Mouse (Mus musculus) cerebellum, adult 2 months (tissue): ENCODE data around the gene Cyfip1.

ENCODE experiments used
- CTCF ChIP-seq: fragments of 200-500 bp; IDR thresholded peaks from 2 replicates; pipeline ENCODE4 v1.5.1; 2011; ENCODE audit warnings: low read depth, mild to moderate bottlenecking, control low read depth, low read length, moderate library complexity, borderline replicate concordance; ENCODE audit not compliant: insufficient read depth
- POLR2A ChIP-seq: fragments of 200-500 bp; IDR thresholded peaks from 2 replicates; pipeline ENCODE4 v1.6.1; 2011; ENCODE audit warnings: low read length, control low read depth, borderline replicate concordance; ENCODE audit not compliant: insufficient read depth

GRCm38 (mm10) chr7:55841445-55841844, at the start of gene Cyfip1:
- TF ChIP-seq CTCF (no peak), POLR2A (no peak)
